Mouse (Mus musculus): ENCODE measurements around the gene Gstt2.
A peak's percentile ranks its signal among the peaks of the same experiment; 100 is the strongest.

Gene Gstt2

GRCm38 (mm10) chr10:75837248-75837759 lies at the start of gene Gstt2:
TSS of gene Gstt2 (minus strand) at chr10:75837424.
- DNase-seq, result peak; percentile 94

GRCm38 (mm10) chr10:75884742-75885141 lies 47.5 kb upstream of the Gstt2 start:
- DNase-seq, result no peak

- DNase-seq, result peak; percentile 88
These were observed 46.0 kb upstream of the Gstt2 start for GRCm38 (mm10) chr10:75883232-75883552.

DNA sequence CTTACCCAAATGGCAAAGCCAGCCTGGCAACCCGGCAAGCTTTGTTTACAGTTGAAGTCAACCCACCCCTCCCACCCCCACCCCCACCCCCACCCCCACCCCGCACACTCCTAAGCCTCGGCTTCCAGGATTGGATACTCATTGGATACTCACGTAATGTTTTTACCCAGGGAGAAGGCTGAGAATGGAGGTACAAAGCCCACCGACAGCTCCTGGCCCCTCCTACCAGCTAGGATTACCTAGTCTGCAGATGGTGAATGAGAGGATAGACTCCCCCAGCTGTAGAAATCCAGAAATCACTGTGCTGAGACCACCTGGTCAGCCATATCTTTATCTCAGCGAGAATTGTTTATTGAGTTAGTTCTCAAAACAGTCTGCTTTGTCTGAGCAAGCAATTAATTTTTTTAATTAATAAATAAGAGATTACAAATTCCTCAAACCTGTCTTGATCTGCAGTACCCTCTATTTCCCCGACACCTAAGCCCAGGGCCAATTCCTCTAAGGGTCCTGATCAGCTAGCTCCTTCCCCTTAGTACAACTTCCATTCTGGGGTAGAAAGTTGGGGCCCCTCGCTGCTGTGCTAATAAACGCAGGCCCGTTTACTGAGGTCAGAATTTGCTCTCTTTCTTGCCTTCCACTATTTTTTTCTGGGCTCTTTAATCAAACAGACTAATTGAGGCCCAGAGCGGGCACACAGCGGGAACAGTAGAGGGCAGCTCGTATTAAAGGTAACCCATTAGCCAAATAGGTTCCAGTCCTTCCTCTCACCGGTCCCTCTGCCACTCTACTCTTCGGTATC lies 45.4 kb upstream of the Gstt2 start:
- no peak for DNase-seq

DNA sequence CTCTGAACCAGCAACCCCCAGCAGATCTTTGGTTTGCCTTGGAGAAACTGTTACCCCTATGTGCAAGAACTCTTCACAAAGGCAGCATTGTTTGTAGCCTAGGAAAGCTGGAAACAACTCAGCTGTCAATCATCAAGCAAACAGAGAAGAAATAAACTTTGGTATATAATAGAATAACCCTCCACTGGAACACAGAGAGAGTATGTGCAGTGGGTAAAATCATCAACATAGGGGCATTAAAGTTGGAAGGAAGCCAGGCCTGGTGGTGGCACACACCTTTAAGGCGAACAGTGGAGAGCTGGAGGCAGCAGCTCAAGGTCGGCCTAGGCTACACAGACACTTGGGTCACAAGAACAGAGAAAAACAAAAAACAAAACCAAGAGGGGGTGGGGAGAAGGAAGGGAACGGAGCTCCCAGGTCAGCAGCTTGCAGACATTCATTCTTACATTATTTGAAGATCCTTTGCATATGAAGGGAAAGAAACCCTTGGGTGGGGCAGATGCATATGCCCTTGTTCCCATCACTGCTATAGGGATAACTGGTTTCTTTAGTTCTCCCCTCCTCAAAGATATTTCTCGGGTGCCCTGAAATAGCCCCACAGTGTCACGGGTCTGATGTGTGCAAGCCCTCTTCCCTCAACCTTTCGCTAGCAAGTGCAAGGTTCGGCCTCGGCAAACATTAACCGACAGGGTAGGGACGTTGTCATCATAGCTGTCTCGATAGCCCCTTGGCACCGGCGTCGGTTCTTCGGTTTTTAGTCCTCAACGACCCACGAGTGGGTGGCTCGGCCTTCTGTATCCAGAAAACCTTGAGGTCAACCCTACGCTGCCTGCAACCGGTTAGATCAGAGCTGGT lies 44.6 kb upstream of the Gstt2 start:
- DNase-seq, result no peak

- no peak for DNase-seq
These were observed 43.8 kb upstream of the Gstt2 start for GRCm38 (mm10) chr10:75880771-75881577.

- no peak for DNase-seq
These were observed 43.1 kb upstream of the Gstt2 start for GRCm38 (mm10) chr10:75880351-75880750.

GRCm38 (mm10) chr10:75878836-75879235 lies 41.6 kb upstream of the Gstt2 start:
- no peak for DNase-seq

DNA sequence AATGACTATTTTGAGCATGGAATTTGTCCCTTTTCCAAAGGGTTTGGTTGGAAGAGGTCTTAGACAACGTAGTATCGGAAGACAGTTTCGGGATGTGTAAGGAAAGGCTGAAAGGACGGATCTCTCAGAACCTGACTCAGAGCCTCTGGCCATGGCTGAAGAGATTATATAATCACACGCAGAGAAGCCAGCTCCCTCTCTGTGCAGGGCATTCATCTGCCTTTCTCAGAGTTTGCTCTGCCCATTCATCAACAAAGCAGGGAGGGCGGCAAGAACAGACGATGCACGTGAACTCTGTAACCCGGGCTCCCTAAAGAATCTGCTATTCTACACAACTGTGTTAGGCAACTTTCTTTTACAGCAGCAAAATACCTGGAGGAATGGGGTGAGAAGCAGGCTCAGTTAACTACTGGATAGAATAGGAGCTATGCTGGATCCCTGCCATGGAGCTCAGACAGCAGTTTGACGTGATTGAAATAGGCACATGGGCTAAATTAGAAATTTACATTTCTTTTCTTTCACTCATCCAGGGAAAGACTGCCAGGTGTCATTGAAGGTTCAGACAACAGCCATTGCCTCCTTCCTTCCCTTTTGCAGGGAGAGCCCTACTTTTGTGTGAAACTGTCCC lies 36.4 kb upstream of the Gstt2 start:
- DNase-seq, result no peak

GRCm38 (mm10) chr10:75872915-75873542 lies 35.8 kb upstream of the Gstt2 start:
- DNase-seq, result peak; percentile 83

DNA sequence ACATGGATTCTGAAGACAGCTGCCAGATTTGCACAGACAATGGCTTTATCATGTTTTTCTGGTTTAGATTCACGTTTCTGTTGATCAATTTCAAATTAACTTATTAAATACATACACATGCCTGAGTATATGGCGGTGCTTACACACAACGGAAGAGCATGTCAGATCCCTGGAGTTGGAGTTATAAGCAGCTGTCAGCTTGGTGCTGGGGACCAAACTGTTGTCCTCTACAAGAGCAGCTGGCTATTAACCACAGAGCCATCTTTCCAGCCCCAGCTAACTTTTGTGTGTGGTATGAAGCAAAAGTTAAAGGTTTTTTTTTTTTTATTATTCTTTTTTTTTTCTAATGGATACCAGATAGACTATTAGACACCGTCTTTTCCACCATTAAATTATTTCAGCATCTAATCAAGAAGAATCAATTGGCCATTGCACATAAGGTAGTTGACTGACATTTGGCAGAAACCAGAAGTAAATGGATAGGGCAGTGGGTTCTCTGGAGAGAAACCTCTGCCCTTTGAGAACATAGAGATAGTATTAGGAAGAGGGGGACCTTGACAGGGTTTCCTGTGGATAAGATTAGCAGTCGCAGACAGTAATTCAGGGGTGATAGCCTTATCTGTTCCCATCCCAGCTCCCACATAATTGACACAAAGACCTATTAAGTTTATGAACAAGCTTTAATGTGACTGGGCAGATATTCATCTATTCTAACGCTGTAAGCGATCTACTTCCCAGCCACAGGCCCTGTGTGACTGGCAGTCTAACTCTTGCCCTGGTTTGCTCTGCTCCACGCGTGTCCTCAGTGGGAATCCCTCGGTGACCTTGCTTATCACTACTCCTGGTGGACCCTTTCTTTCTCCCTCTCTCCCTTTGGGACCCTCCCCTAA lies 35.0 kb upstream of the Gstt2 start:
- no peak for DNase-seq

DNA sequence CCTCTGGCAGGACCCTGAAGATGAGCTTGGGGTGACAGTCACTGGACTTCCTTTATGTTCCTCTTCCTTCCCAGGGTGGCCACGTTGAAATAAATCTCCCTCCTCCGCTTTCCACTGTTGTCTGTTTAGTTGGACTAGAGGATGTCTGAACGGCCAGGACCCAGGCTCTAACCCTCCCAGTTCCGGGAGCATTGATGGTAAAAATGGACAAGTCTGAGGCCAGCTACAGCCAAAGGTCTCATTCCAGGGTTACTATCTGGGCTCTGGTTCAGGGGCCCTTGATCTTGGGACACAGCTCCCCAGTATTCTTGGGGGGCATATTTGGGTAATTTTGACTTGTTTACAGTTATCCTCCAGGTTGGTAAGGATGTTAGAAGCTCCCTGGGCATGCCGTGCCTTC lies 24.4 kb upstream of the Gstt2 start:
- no peak for DNase-seq

GRCm38 (mm10) chr10:75860746-75861145 lies 23.5 kb upstream of the Gstt2 start:
- no peak for DNase-seq

DNA sequence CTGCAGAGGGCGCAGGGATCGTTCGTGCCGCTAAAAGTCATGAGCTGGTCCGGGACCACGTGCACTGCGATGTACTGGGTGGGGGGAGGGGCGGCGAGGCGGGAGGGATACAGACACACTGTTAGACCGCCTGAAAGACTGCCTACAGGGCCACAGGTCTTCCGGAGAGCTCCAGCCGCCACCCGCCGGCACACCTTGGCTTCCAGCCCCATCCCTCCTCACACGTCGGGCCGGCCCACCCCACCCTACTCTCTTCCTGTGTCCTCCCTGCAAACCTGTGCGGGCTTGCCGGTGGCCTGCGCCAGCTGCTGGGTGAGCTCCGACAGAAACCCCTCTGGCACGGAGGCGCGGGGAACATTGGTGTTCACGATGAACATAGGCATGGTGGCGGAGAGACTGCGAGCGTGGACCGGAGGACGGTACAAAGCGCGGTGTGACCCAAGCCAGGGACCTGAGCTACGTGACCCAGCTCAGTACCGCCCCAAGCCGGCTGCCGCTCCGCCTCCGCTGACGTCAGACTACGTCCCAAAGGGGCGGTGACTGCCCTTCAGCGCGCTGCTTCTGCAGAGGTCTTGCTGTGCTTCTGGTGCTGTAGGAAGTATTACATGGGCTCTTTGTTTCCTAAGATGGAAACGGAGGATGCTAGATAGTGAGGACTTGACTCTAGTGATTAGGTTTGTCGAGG lies 22.7 kb upstream of the Gstt2 start, which contains the start of gene Mif:
Mif (minus strand) TSS at position 455 of the 685 bp plus-strand sequence.
- DNase-seq, result peak; percentile 87

DNA sequence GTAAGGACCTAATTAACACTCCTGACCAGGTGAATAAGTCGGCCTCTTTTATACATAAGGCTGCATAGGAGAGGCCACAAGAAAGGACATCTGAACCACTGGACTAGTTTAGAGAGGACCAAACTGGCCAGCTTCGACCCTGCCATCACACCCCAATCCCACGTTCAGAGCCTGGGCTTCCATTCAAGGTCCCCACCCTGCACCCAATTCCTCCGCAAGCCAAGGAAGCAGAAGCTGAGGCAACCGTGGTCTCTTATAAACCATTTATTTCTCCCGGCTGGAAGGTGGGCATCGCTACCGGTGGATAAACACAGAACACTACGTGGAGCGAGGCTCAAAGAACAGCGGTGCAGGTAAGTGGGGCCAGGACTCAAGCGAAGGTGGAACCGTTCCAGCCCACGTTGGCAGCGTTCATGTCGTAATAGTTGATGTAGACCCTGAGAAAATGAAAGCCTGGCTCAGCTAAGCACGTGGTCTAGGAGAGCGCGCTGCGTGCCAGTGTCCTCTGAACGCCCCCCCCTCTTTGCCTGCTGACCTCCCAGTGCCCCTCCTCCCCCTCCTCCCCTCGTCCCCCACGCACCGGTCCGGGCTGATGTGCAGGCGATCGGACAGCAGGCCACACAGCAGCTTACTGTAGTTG lies 22.0 kb upstream of the Gstt2 start:
- DNase-seq, result no peak

DNA sequence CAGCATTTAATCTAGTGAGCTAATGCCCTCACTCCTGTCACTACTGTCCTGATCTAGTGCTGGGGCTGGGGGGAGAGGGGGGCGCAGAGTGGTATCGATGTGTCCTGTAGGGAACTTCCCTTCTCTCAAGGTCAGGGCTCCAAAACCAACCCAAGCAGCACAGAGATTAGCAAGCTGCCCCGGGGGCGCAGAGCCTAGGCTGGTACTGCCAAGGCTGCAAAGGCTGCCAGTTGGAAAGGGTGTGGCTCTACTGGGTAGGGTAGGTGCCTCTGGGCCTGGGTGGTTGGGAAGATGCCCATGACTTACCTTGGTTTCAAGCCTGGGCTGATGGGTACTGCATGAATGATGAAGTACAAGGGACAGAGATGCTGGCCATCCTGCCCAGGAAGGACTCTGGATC lies 20.4 kb upstream of the Gstt2 start:
- no peak for DNase-seq

- no peak for DNase-seq
These were observed 19.8 kb upstream of the Gstt2 start for GRCm38 (mm10) chr10:75856976-75857375.

- DNase-seq, result no peak
These were observed 19.1 kb upstream of the Gstt2 start for GRCm38 (mm10) chr10:75856155-75856907.

DNA sequence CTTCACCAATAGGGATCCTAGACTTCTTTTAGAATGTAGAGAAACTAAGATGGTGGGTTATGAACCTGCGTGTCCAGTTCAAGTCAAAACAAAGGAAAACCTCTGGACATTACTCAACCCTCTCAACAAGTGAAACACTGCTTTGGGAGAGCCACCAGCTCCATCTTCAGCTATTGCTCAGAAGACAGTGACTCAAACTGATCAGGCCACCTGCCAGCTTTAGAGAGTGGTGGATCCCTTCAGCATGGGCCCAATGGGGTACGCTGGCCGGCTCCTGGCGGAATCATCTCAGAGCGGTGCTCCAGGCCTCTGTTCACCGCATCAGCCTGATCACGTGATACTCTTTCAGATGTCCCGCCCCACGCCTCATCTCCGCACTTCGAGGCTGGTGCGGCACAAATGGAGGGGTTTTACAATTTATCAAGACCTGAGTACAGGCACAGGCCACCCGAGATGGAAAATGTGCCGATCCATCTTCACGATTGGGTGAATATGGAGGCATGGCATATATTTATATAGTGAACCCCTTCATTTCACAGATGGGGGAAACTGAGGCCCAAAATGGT lies 18.3 kb upstream of the Gstt2 start:
- DNase-seq, result no peak
